ENCODE assay signal across 8 mouse cellular contexts in the genomic region with DNA sequence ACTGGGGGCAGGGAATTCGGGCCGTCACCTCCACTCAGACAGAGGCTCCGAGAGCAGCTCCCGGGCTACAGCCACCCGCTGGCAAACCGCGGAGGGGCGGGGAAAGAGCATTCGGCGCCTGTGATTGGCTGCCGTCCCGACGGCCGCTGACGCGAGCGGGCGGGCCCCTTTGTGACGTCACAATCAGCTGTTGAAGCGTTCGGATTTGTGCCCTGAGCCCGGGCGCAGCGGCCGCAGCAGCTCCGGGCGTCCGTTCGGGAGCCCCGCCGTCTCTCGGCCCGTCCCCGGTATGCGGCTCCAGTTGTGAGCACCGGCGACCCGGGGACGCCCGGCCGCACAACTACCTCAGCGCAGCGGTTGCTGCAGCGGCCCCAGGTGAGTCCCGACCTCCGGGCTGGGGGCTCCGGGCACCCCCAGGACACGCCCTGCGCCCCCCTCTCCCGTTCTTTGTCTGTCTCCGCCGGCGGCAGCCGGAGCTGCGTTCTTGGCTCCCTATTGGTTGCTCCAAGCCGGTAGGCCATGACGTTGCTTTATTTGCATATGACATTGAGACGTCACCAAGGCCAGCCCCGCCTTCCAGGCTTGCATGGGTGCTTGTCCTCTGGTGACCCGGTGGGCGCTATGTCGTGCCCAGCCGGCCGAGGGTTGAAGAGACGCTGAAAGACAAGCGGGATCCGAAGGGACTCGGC. TPM values are rescaled to one million over a fixed set of nuclear protein-coding genes. Genes with fewer than 3 reads are reported as not detected.
DNase-seq lines count a peak whose midpoint lies in the region; ATAC-seq lines count a peak whose summit lies in the region.

No protein-coding gene starts in this region.

- WGBS in hindbrain, embryonic 11.5 days, result under 1% methylated on average over 68 of the region's 68 CpGs

- peaks cover 12% of the 10 kb centered on the region for H3K4me1 ChIP-seq in hindbrain, embryonic 11.5 days (replicated peaks; ENCODE audit: control insufficient read depth, insufficient read depth, low read length)

- ATAC-seq in frontal cortex, adult (ENCODE audit: low TSS enrichment), result peak; percentile 81
- peak; percentile 94 for ATAC-seq in hindbrain, embryonic 11.5 days (ENCODE audit: low FRiP score)

- H3K27ac ChIP-seq in hindbrain, embryonic 11.5 days (ENCODE audit: low read depth, low read length), result peak overlapping the region; percentile 97

- no peaks in the 10 kb centered on the region for H3K36me3 ChIP-seq in hindbrain, embryonic 11.5 days (ENCODE audit: control insufficient read depth, insufficient read depth, low read length)

- no peaks in the 10 kb centered on the region for H3K9me3 ChIP-seq in hindbrain, embryonic 11.5 days (ENCODE audit: control insufficient read depth, low read length)

- peak overlapping the region; percentile 95 for H3K9ac ChIP-seq in hindbrain, embryonic 11.5 days (ENCODE audit: low read depth, low read length)

- H3K27me3 ChIP-seq in hindbrain, embryonic 11.5 days (ENCODE audit: control insufficient read depth, insufficient read depth, low read length), result peaks cover 2% of the 10 kb centered on the region; the same call in 1 of the 2 replicates

- peak overlapping the region; percentile 82 for H3K4me2 ChIP-seq in hindbrain, embryonic 11.5 days (replicated peaks; ENCODE audit: low read depth, low read length)

- DNase-seq in MEL-GATA-1-ER (ENCODE audit: extremely low read depth, low read depth), result peak; percentile 91
- DNase-seq in cerebellum, adult 8-10 months, result peak; percentile 99
- DNase-seq in hindbrain, embryonic 11.5 days (ENCODE audit: low spot score), result peak; percentile 98
- DNase-seq in layer of hippocampus, postnatal 10 days (ENCODE audit: low spot score in 2 of 2), result peak; percentile 98 to 99
- peak; percentile 98 for DNase-seq in lung, postnatal 10 days
- DNase-seq in ovary, postnatal 36 days (ENCODE audit: low spot score), result peak; percentile 97
- DNase-seq in thymus, postnatal 25 days, result peak; percentile 98

- H3K4me3 ChIP-seq in hindbrain, embryonic 11.5 days (ENCODE audit: low read depth, low read length), result peak overlapping the region; percentile 81

RNA-seq across cellular contexts. Expression of a gene that starts 0.9 kb away (rescaled TPM):
- 66.1 and 80.9 TPM in 2 replicates for polyA plus RNA-seq in hindbrain, embryonic 11.5 days (2014; fragmentation: Nextera tagmentation; extraction: Ambion mirVana)
- total RNA-seq in layer of hippocampus, postnatal 10 days (2021), result 100 to 1,000 TPM; 189 to 198 TPM

RNA-seq across cellular contexts. Expression of a gene that starts 24.6 kb away (rescaled TPM):
- polyA plus RNA-seq in hindbrain, embryonic 11.5 days (2014; fragmentation: Nextera tagmentation; extraction: Ambion mirVana), result 56.8 and 64.3 TPM in 2 replicates
- total RNA-seq in layer of hippocampus, postnatal 10 days (2021), result 10 to 100 TPM; 23.8 to 27.9 TPM

Comparison
In these comparisons a context has a peak if more than half of its experiments do, and no peak if none do; other contexts are left out.
1. Peak in every context shown above with its lines: DNase-seq, ATAC-seq, H3K4me3 ChIP-seq and H3K27ac ChIP-seq.